Mouse (Mus musculus) stomach, embryonic 15.5 days (tissue): ENCODE results near the gene Cdipt. TPM values are rescaled to one million over a fixed set of nuclear protein-coding genes. Genes with fewer than 3 reads are reported as not detected.

Experiments used
- ATAC-seq: fragments of 200-750 bp; cut with Nextera tagmentation; 2 replicates; pipeline ENCODE4 v1.8.0; 2017; ENCODE audit warnings: low read depth, moderate number of reproducible peaks, moderate TSS enrichment; ENCODE audit not compliant: insufficient read depth, low FRiP score
- H3K27ac ChIP-seq: fragments of 300-500 bp; sonication (generic); 2 replicates; pipeline ENCODE4 v1.5.1; 2015; ENCODE audit warnings: mild to moderate bottlenecking, inconsistent platforms
- H3K27me3 ChIP-seq: fragments of 300-500 bp; sonication (generic); replicated peaks from 2 replicates; pipeline ENCODE4 v1.6.1; 2015; ENCODE audit warnings: inconsistent platforms
- H3K36me3 ChIP-seq: fragments of 300-500 bp; sonication (generic); 2 replicates; pipeline ENCODE4 v1.6.1; 2015; ENCODE audit warnings: inconsistent platforms
- H3K4me1 ChIP-seq: fragments of 300-500 bp; sonication (generic); 2 replicates; pipeline ENCODE4 v1.6.1; 2015; ENCODE audit warnings: inconsistent platforms
- H3K4me2 ChIP-seq: fragments of 300-500 bp; sonication (generic); 2 replicates; pipeline ENCODE4 v1.6.1; 2015; ENCODE audit warnings: mild to moderate bottlenecking, inconsistent platforms
- H3K4me3 ChIP-seq: fragments of 300-500 bp; sonication (generic); replicated peaks from 2 replicates; pipeline ENCODE4 v1.5.1; 2015; ENCODE audit warnings: inconsistent platforms
- H3K9ac ChIP-seq: fragments of 300-500 bp; sonication (generic); 2 replicates; pipeline ENCODE4 v1.6.1; 2015; ENCODE audit warnings: inconsistent platforms
- H3K9me3 ChIP-seq: fragments of 300-500 bp; sonication (generic); 2 replicates; pipeline ENCODE4 v1.6.1; 2016; ENCODE audit warnings: inconsistent platforms
- WGBS: fragments of 180-500 bp; shearing (Covaris S2); methylation state at CpG from one replicate; pipeline ENCODE4 v1.1.7; 2015; 5-methylcytosine and 5-hydroxymethylcytosine counted together
- polyA plus RNA-seq: library from polyadenylated mRNA; unstranded; fragments of >200 nt; fragmentation: Nextera tagmentation; extraction: Ambion mirVana; gene quantifications from 2 replicates; pipeline ENCODE4 v1.2.1, GENCODE M21; 2015

Cdipt gene
- polyA plus RNA-seq, 1 experiment from 2014 or later, result 113 TPM

GRCm38 (mm10) chr7:126975950-126976866 lies 494 bp downstream of the Cdipt start, which contains the start of gene Cdiptos:
Gene Cdiptos, minus strand, starts transcription at chr7:126976098.
- Histone ChIP-seq H3K9me3 (no peaks in the 10 kb centered on the region), H3K4me2 (peak within 1 kb of the TSS; percentile 75), H3K27me3 (no peaks in the 10 kb centered on the region), H3K27ac (peak within 1 kb of the TSS; percentile 98), H3K4me3 (peak within 1 kb of the TSS; percentile 69), H3K4me1 (peaks cover 20% of the 10 kb centered on the region; the same call in 1 of the 2 replicates), H3K9ac (peak within 1 kb of the TSS; percentile 93), H3K36me3 (peaks cover 22% of the 10 kb centered on the region)
- ATAC-seq, result peak; percentile 95
- WGBS, result under 1% methylated on average over 55 of the region's 55 CpGs

- ATAC-seq, result no peak
- Histone ChIP-seq H3K9ac (peak overlapping the region; percentile 93), H3K4me2 (peak overlapping the region; percentile 75), H3K36me3 (peaks cover 22% of the 10 kb centered on the region), H3K9me3 (no peaks in the 10 kb centered on the region), H3K27ac (peak overlapping the region; percentile 98), H3K27me3 (no peaks in the 10 kb centered on the region), H3K4me1 (peaks cover 20% of the 10 kb centered on the region; the same call in 1 of the 2 replicates), H3K4me3 (peak overlapping the region; percentile 69)
- WGBS, result 18% methylated on average over 14 of the region's 14 CpGs
These were observed 1.3 kb downstream of the Cdipt start for GRCm38 (mm10) chr7:126976878-126977459.

- Histone ChIP-seq H3K9me3 (no peaks in the 10 kb centered on the region), H3K27me3 (no peaks in the 10 kb centered on the region), H3K4me2 (no peak overlapping the region), H3K9ac (no peak overlapping the region), H3K36me3 (peaks cover 22% of the 10 kb centered on the region), H3K4me1 (peaks cover 20% of the 10 kb centered on the region; the same call in 1 of the 2 replicates), H3K4me3 (no peak overlapping the region), H3K27ac (no peak overlapping the region)
- no peak for ATAC-seq
- 92% methylated on average over 6 of the region's 6 CpGs for WGBS
These were observed 3.1 kb downstream of the Cdipt start for GRCm38 (mm10) chr7:126978841-126979240.

DNA sequence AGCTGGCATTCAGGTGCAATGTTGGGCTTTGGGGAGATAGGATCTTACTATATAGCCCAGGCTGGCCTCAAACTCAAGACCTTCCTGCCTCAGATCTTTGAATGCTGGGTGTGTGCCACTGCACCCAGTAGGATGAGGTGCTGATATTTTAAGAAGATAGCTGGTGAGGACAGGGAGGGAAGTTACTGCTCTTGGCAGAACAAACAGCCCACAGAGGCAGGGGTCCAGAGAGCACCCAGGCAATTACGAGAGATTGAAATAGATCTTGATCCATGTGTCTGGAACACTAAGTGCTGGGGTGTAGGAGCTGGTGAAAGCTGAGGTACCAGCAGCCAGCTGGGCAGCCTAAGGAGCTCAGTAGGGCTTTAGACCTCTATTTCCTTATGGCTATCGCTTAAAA lies 5.9 kb downstream of the Cdipt start:
- ATAC-seq, result no peak
- no peak overlapping the region for H3K9ac ChIP-seq
- peaks cover 12% of the 10 kb centered on the region; the same call in 1 of the 2 replicates for H3K4me1 ChIP-seq
- WGBS, result 83% methylated on average over 2 of the region's 2 CpGs
- no peak overlapping the region for H3K4me2 ChIP-seq
- H3K36me3 ChIP-seq, result peaks cover 22% of the 10 kb centered on the region
- H3K27me3 ChIP-seq, result no peaks in the 10 kb centered on the region
- no peak overlapping the region for H3K4me3 ChIP-seq
- H3K9me3 ChIP-seq, result no peaks in the 10 kb centered on the region
- H3K27ac ChIP-seq, result no peak overlapping the region

DNA sequence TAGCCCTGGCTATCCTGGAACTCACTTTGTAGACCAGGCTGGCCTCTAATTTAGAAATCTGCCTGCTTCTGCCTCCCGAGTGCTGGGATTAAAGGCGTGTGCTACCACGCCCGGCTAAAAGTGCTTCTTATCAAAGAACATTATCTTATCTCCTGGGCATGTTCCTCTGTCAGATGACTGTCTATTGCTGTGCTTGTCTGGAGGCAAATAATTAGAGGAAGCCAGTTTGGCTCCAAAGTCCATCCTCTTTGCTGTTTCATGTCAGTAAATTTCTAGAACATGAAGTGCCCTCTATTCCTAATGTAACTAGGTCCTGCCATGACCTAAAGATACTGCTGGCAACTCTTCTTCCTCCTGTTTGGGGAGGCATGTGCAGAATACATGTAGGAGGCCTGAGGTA lies 6.3 kb downstream of the Cdipt start:
- no peak overlapping the region for H3K27ac ChIP-seq
- H3K36me3 ChIP-seq, result peaks cover 22% of the 10 kb centered on the region

GRCm38 (mm10) chr7:126983113-126983512 lies 7.4 kb downstream of the Cdipt start:
- no peaks in the 10 kb centered on the region for H3K9me3 ChIP-seq
- no peak overlapping the region for H3K4me3 ChIP-seq
- 67% methylated on average over 7 of the region's 7 CpGs for WGBS
- no peak overlapping the region for H3K4me2 ChIP-seq
- H3K4me1 ChIP-seq, result peaks cover 4% of the 10 kb centered on the region; the same call in 1 of the 2 replicates
- no peaks in the 10 kb centered on the region for H3K27me3 ChIP-seq
- ATAC-seq, result no peak
- no peak overlapping the region for H3K27ac ChIP-seq
- no peak overlapping the region for H3K9ac ChIP-seq
- peaks cover 18% of the 10 kb centered on the region for H3K36me3 ChIP-seq

More for the DNA sequence above, 6.3 kb downstream of the Cdipt start:
- 78% methylated on average over 4 of the region's 4 CpGs for WGBS
- no peak for ATAC-seq
- Histone ChIP-seq H3K4me3 (no peak overlapping the region), H3K9me3 (no peaks in the 10 kb centered on the region), H3K4me1 (peaks cover 11% of the 10 kb centered on the region; the same call in 1 of the 2 replicates), H3K27me3 (no peaks in the 10 kb centered on the region), H3K4me2 (no peak overlapping the region), H3K9ac (no peak overlapping the region)

GRCm38 (mm10) chr7:126984667-126985444 lies 9.1 kb downstream of the Cdipt start:
- no peak for ATAC-seq
- WGBS, result 44% methylated on average over 10 of the region's 10 CpGs

DNA sequence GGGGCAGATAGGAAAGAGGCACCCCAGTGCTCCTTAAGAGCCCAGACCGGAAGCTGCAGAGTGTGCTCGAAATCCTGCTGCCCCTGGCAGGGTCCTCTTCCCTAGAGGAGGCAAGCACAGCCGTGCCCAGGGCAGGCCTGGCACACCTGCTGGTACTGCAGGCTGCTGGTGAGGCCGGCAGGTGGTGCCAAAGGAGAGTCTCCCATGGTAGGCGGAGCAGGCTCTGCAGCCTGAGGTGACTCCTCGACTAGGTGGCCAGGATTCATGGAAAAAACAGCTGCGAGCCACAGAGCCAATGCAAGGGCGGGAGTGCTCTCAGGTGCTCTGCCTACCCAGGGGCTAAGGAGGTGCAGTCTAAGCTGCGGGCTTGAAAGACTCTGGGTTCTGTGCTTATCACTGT lies 10.6 kb downstream of the Cdipt start:
- 40% methylated on average over 9 of the region's 9 CpGs for WGBS
- Histone ChIP-seq H3K9ac (no peak overlapping the region), H3K4me1 (no peaks in the 10 kb centered on the region), H3K27ac (no peak overlapping the region), H3K9me3 (no peaks in the 10 kb centered on the region), H3K27me3 (no peaks in the 10 kb centered on the region), H3K36me3 (no peaks in the 10 kb centered on the region), H3K4me3 (no peak overlapping the region), H3K4me2 (no peak overlapping the region)
- 0 out of 2 replicates have a peak, but pooled peaks have one; percentile 54 for ATAC-seq

More at GRCm38 (mm10) chr7:126984667-126985444, 9.1 kb downstream of the Cdipt start:
- Histone ChIP-seq H3K9ac (no peak overlapping the region), H3K9me3 (no peaks in the 10 kb centered on the region), H3K4me3 (no peak overlapping the region), H3K27ac (no peak overlapping the region), H3K4me1 (no peaks in the 10 kb centered on the region), H3K4me2 (no peak overlapping the region), H3K36me3 (peaks cover 3% of the 10 kb centered on the region; the same call in 1 of the 2 replicates), H3K27me3 (no peaks in the 10 kb centered on the region)

- no peaks in the 10 kb centered on the region for H3K9me3 ChIP-seq
- no peaks in the 10 kb centered on the region for H3K27me3 ChIP-seq
- ATAC-seq, result no peak
- no peak overlapping the region for H3K4me3 ChIP-seq
- H3K4me1 ChIP-seq, result no peaks in the 10 kb centered on the region
- no peaks in the 10 kb centered on the region for H3K36me3 ChIP-seq
- H3K4me2 ChIP-seq, result no peak overlapping the region
- no peak overlapping the region for H3K27ac ChIP-seq
- 70% methylated on average over 8 of the region's 8 CpGs for WGBS
- no peak overlapping the region for H3K9ac ChIP-seq
These were observed 13.1 kb downstream of the Cdipt start for GRCm38 (mm10) chr7:126988816-126989215.

GRCm38 (mm10) chr7:126996449-126996848 lies 20.7 kb downstream of the Cdipt start:
- Histone ChIP-seq H3K27me3 (no peaks in the 10 kb centered on the region), H3K4me2 (no peak overlapping the region), H3K9me3 (no peaks in the 10 kb centered on the region), H3K27ac (no peak overlapping the region), H3K9ac (no peak overlapping the region), H3K4me1 (no peaks in the 10 kb centered on the region), H3K36me3 (0 out of 2 replicates have a peak, but pooled peaks cover 5% of the 10 kb centered on the region), H3K4me3 (no peak overlapping the region)
- ATAC-seq, result no peak
- WGBS, result 79% methylated on average over 4 of the region's 4 CpGs

GRCm38 (mm10) chr7:126999568-126999967 lies 23.9 kb downstream of the Cdipt start:
- Histone ChIP-seq H3K27me3 (no peaks in the 10 kb centered on the region), H3K27ac (no peak overlapping the region), H3K4me1 (no peaks in the 10 kb centered on the region), H3K36me3 (0 out of 2 replicates have a peak, but pooled peaks cover 5% of the 10 kb centered on the region), H3K9me3 (no peaks in the 10 kb centered on the region), H3K4me3 (no peak overlapping the region), H3K4me2 (no peak overlapping the region), H3K9ac (no peak overlapping the region)
- no peak for ATAC-seq
- 70% methylated on average over 10 of the region's 10 CpGs for WGBS
